Mouse (Mus musculus): Measurements from ENCODE around the gene Enah. TPM values are rescaled to one million over a fixed set of nuclear protein-coding genes. Genes with fewer than 3 reads are reported as not detected.

The Enah gene
- total RNA-seq, 1 experiment from 2014 or later: 64.8 TPM

Other genes starting within 250 kb of the Enah start
- 21.8 and 28.4 TPM in 2 replicates for gene Lbr, start 176.9 kb downstream of the Enah start, total RNA-seq (2021)
- 50.7 and 60.9 TPM in 2 replicates for gene Srp9, start 104.7 kb upstream of the Enah start, total RNA-seq (2021)
- gene Vmn1r1, start 144.5 kb upstream of the Enah start, total RNA-seq (2021): not detected in 2 replicates

Measured in adrenal gland, postnatal 25 days (tissue).